Mouse (Mus musculus): ENCODE results near the gene Rnd1. TPM values are rescaled to one million over a fixed set of nuclear protein-coding genes. Genes with fewer than 3 reads are reported as not detected.

Rnd1 gene
- polyA plus RNA-seq, 1 experiment from 2014 or later = 11.3 TPM

GRCm38 (mm10) chr15:98626078-98626477 lies 51.2 kb downstream of the Rnd1 start:
- Histone ChIP-seq H3K4me2 (no peak overlapping the region), H3K4me3 (replicated peaks) (no peak overlapping the region), H3K9me3 (replicated peaks) (no peaks in the 10 kb centered on the region), H3K36me3 (no peaks in the 10 kb centered on the region), H3K4me1 (peaks cover 25% of the 10 kb centered on the region), H3K27ac (replicated peaks) (no peak overlapping the region), H3K27me3 (replicated peaks) (no peaks in the 10 kb centered on the region), H3K9ac (replicated peaks) (no peak overlapping the region)
- WGBS = 15% methylated on average over 8 of the region's 8 CpGs
- no peak for ATAC-seq (ENCODE audit: low FRiP score)

- H3K4me2 ChIP-seq = no peak overlapping the region
- no peaks in the 10 kb centered on the region for H3K36me3 ChIP-seq
- H3K4me1 ChIP-seq = peaks cover 7% of the 10 kb centered on the region
- no peak overlapping the region for H3K9ac ChIP-seq (replicated peaks)
- H3K27me3 ChIP-seq (replicated peaks) = 0 out of 2 replicates have a peak, but pooled peaks cover 4% of the 10 kb centered on the region
- no peak overlapping the region for H3K27ac ChIP-seq (replicated peaks)
- H3K9me3 ChIP-seq (replicated peaks) = no peaks in the 10 kb centered on the region
- 60% methylated on average over 5 of the region's 5 CpGs for WGBS
- no peak for ATAC-seq (ENCODE audit: low FRiP score)
- no peak overlapping the region for H3K4me3 ChIP-seq (replicated peaks)
These were observed 53.9 kb downstream of the Rnd1 start for GRCm38 (mm10) chr15:98623361-98623821.

DNA sequence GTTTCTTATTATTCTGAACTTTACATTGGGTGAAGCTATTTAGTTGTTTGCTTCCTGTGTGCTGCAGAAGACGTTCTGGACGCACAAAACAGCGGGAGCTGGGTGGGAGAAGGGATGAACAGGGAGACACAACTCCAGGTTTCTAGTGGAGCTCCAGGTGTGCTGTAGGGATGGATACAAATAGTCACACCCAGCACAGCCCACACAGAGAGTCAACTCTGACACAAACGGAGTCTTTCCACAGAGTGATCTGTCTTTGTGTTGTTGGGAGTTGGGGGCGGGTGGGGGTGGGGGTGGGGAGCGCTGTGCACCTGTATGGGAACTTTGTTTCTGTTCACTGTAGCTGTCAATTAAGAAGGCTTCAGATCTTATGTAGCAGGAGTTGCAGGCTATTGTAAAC lies 54.5 kb downstream of the Rnd1 start:
- Histone ChIP-seq H3K27ac (replicated peaks) (no peak overlapping the region), H3K9me3 (replicated peaks) (no peaks in the 10 kb centered on the region), H3K4me2 (no peak overlapping the region), H3K4me3 (replicated peaks) (no peak overlapping the region), H3K27me3 (replicated peaks) (0 out of 2 replicates have a peak, but pooled peaks cover 4% of the 10 kb centered on the region), H3K9ac (replicated peaks) (no peak overlapping the region), H3K36me3 (no peaks in the 10 kb centered on the region), H3K4me1 (peaks cover 3% of the 10 kb centered on the region; the same call in 1 of the 2 replicates)
- 27% methylated on average over 6 of the region's 6 CpGs for whole genome bisulfite sequencing
- no peak for ATAC-seq (ENCODE audit: low FRiP score)

DNA sequence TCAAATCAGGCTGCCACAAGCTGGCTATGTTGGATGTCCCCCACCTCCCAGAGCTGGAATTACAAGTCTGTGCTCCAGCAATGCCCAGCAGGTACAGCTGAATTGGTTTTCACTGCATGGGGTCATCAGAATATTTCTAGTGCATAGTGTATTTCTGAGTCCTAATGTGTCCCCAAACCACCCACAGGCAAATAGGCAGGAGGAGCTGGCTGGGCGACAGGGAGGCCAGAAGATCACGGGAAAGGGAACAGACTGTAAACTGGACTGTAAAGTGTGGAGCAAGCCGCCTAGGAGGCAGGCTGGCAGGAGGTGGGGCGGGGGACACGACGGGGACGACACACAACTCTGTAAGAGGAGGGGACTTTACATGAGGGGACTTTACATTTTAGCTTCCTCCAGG lies 55.1 kb downstream of the Rnd1 start:
- Histone ChIP-seq H3K36me3 (no peaks in the 10 kb centered on the region), H3K4me3 (replicated peaks) (no peak overlapping the region), H3K9ac (replicated peaks) (no peak overlapping the region), H3K4me1 (peaks cover 6% of the 10 kb centered on the region), H3K9me3 (replicated peaks) (no peaks in the 10 kb centered on the region), H3K4me2 (no peak overlapping the region), H3K27ac (replicated peaks) (no peak overlapping the region), H3K27me3 (replicated peaks) (0 out of 2 replicates have a peak, but pooled peaks cover 4% of the 10 kb centered on the region)
- ATAC-seq (ENCODE audit: low FRiP score) = no peak
- WGBS = 7% methylated on average over 7 of the region's 7 CpGs

- H3K9me3 ChIP-seq (replicated peaks) = no peaks in the 10 kb centered on the region
- no peak overlapping the region for H3K4me3 ChIP-seq (replicated peaks)
- no peak overlapping the region for H3K27ac ChIP-seq (replicated peaks)
- 0 out of 2 replicates have a peak, but pooled peaks cover 7% of the 10 kb centered on the region for H3K27me3 ChIP-seq (replicated peaks)
- H3K36me3 ChIP-seq = no peaks in the 10 kb centered on the region
- 0 out of 2 replicates have a peak overlapping the region, but pooled peaks have one; percentile 30 for H3K4me2 ChIP-seq
- 2% methylated on average over 12 of the region's 12 CpGs for WGBS
- ATAC-seq (ENCODE audit: low FRiP score) = no peak
- H3K4me1 ChIP-seq = peaks cover 18% of the 10 kb centered on the region
- no peak overlapping the region for H3K9ac ChIP-seq (replicated peaks)
These were observed 60.1 kb downstream of the Rnd1 start for GRCm38 (mm10) chr15:98617176-98617537.

GRCm38 (mm10) chr15:98616362-98617175 lies 60.7 kb downstream of the Rnd1 start:
- no peak overlapping the region for H3K27ac ChIP-seq (replicated peaks)
- H3K9ac ChIP-seq (replicated peaks) = no peak overlapping the region
- no peaks in the 10 kb centered on the region for H3K36me3 ChIP-seq
- 0 out of 2 replicates have a peak overlapping the region, but pooled peaks have one; percentile 30 for H3K4me2 ChIP-seq
- H3K4me3 ChIP-seq (replicated peaks) = no peak overlapping the region
- no peaks in the 10 kb centered on the region for H3K9me3 ChIP-seq (replicated peaks)
- ATAC-seq (ENCODE audit: low FRiP score) = no peak
- 31% methylated on average over 20 of the region's 20 CpGs for WGBS
- peaks cover 18% of the 10 kb centered on the region for H3K4me1 ChIP-seq
- 0 out of 2 replicates have a peak, but pooled peaks cover 7% of the 10 kb centered on the region for H3K27me3 ChIP-seq (replicated peaks)

GRCm38 (mm10) chr15:98615751-98616150 lies 61.5 kb downstream of the Rnd1 start:
- Histone ChIP-seq H3K27me3 (replicated peaks) (0 out of 2 replicates have a peak, but pooled peaks cover 7% of the 10 kb centered on the region), H3K9ac (replicated peaks) (no peak overlapping the region), H3K4me3 (replicated peaks) (no peak overlapping the region), H3K4me1 (peaks cover 18% of the 10 kb centered on the region), H3K9me3 (replicated peaks) (no peaks in the 10 kb centered on the region), H3K36me3 (no peaks in the 10 kb centered on the region), H3K27ac (replicated peaks) (no peak overlapping the region), H3K4me2 (no peak overlapping the region)
- no peak for ATAC-seq (ENCODE audit: low FRiP score)
- 67% methylated on average over 6 of the region's 6 CpGs for WGBS

DNA sequence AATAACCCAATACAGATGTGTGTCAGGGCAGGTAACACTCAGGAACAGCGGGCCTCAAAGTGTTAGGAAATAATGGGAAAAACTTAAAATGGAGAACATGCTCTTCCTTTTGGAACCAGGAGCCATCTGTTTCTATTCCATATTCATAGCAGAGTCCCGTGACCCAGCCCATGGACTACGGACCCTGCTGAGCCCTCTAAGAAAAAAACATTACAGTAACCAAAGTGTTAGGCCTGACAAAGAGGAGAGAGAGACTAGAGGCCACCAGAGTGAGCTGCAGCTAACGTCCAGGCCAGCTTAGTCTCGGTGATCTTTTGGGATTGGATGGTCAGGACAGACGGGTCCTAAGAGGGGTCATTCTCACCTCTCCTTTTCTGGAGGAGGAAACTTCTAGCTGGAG lies 62.3 kb downstream of the Rnd1 start:
- H3K4me2 ChIP-seq = no peak overlapping the region
- H3K4me3 ChIP-seq (replicated peaks) = no peak overlapping the region
- H3K4me1 ChIP-seq = peaks cover 24% of the 10 kb centered on the region
- WGBS = 47% methylated on average over 6 of the region's 6 CpGs
- 0 out of 2 replicates have a peak, but pooled peaks cover 7% of the 10 kb centered on the region for H3K27me3 ChIP-seq (replicated peaks)
- H3K27ac ChIP-seq (replicated peaks) = no peak overlapping the region
- no peaks in the 10 kb centered on the region for H3K9me3 ChIP-seq (replicated peaks)
- ATAC-seq (ENCODE audit: low FRiP score) = no peak
- no peaks in the 10 kb centered on the region for H3K36me3 ChIP-seq
- H3K9ac ChIP-seq (replicated peaks) = no peak overlapping the region

DNA sequence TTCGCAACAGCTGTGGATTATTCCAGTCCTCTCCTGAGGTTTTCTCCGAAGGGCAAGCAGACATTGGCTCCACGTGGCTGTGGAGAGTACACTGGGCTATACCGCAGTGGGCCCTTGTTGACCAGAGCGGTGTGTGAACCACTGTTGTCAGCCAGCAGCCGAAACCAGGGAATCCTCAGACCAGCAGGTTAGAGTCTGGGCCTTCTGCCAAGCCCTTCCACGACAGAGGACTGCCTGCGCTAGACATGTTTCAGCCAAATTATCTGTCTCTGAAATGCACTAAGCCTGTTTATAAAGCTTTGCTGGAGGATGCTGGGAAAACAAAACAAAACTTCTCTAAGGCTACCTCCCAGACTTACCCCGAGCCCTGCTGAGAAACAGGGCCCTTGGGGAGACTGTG lies 62.7 kb downstream of the Rnd1 start:
- 33% methylated on average over 9 of the region's 9 CpGs for WGBS
- Histone ChIP-seq H3K27ac (replicated peaks) (0 out of 2 replicates have a peak overlapping the region, but pooled peaks have one; percentile 58), H3K4me3 (replicated peaks) (no peak overlapping the region), H3K9ac (replicated peaks) (no peak overlapping the region), H3K9me3 (replicated peaks) (no peaks in the 10 kb centered on the region), H3K4me1 (peaks cover 27% of the 10 kb centered on the region), H3K27me3 (replicated peaks) (0 out of 2 replicates have a peak, but pooled peaks cover 7% of the 10 kb centered on the region), H3K4me2 (no peak overlapping the region), H3K36me3 (no peaks in the 10 kb centered on the region)
- no peak for ATAC-seq (ENCODE audit: low FRiP score)

Other genes starting within 250 kb of the Rnd1 start
- not detected in 2 replicates for gene Olfr282, start 246.2 kb downstream of the Rnd1 start, polyA plus RNA-seq (2015; fragmentation: Nextera tagmentation; extraction: Ambion mirVana)
- not detected in 2 replicates for gene Olfr281, start 224.9 kb downstream of the Rnd1 start, polyA plus RNA-seq (2015; fragmentation: Nextera tagmentation; extraction: Ambion mirVana)
- gene OR5BS1P, start 207.6 kb downstream of the Rnd1 start, polyA plus RNA-seq (2015; fragmentation: Nextera tagmentation; extraction: Ambion mirVana) = not detected in 2 replicates
- gene Lalba, start 194.7 kb downstream of the Rnd1 start, polyA plus RNA-seq (2015; fragmentation: Nextera tagmentation; extraction: Ambion mirVana) = not detected in 2 replicates
- not detected in 2 replicates for gene Olfr279, start 185.1 kb downstream of the Rnd1 start, polyA plus RNA-seq (2015; fragmentation: Nextera tagmentation; extraction: Ambion mirVana)
- gene Kansl2, start 143.2 kb downstream of the Rnd1 start, polyA plus RNA-seq (2015; fragmentation: Nextera tagmentation; extraction: Ambion mirVana) = 102 and 104 TPM in 2 replicates
- 58.6 and 62.8 TPM in 2 replicates for gene Ccnt1, start 106.5 kb downstream of the Rnd1 start, polyA plus RNA-seq (2015; fragmentation: Nextera tagmentation; extraction: Ambion mirVana)
- not detected in 2 replicates for gene 4930415O20Rik, start 106.5 kb downstream of the Rnd1 start, polyA plus RNA-seq (2015; fragmentation: Nextera tagmentation; extraction: Ambion mirVana)
- gene Adcy6, start 67.4 kb downstream of the Rnd1 start, polyA plus RNA-seq (2015; fragmentation: Nextera tagmentation; extraction: Ambion mirVana) = 10.4 and 10.8 TPM in 2 replicates
- 108 and 128 TPM in 2 replicates for gene Cacnb3, start 46.6 kb downstream of the Rnd1 start, polyA plus RNA-seq (2015; fragmentation: Nextera tagmentation; extraction: Ambion mirVana)
- 20.6 and 21.0 TPM in 2 replicates for gene Ddx23, start 14.6 kb downstream of the Rnd1 start, polyA plus RNA-seq (2015; fragmentation: Nextera tagmentation; extraction: Ambion mirVana)
- 6.4 and 7.5 TPM in 2 replicates for gene Ccdc65, start 30.7 kb upstream of the Rnd1 start, polyA plus RNA-seq (2015; fragmentation: Nextera tagmentation; extraction: Ambion mirVana)
- gene Fkbp11, start 50.7 kb upstream of the Rnd1 start, polyA plus RNA-seq (2015; fragmentation: Nextera tagmentation; extraction: Ambion mirVana) = 11.9 and 12.3 TPM in 2 replicates
- gene Arf3, start 85.8 kb upstream of the Rnd1 start, polyA plus RNA-seq (2015; fragmentation: Nextera tagmentation; extraction: Ambion mirVana) = 97.8 TPM in 2 replicates
- gene Wnt10b, start 100.7 kb upstream of the Rnd1 start, polyA plus RNA-seq (2015; fragmentation: Nextera tagmentation; extraction: Ambion mirVana) = 0.08 and 0.72 TPM in 2 replicates
- gene Wnt1, start 112.4 kb upstream of the Rnd1 start, polyA plus RNA-seq (2015; fragmentation: Nextera tagmentation; extraction: Ambion mirVana) = 1.0 and 2.0 TPM in 2 replicates
- 0.18 and 0.36 TPM in 2 replicates for gene Ddn, start 132.0 kb upstream of the Rnd1 start, polyA plus RNA-seq (2015; fragmentation: Nextera tagmentation; extraction: Ambion mirVana)
- 66.4 and 72.9 TPM in 2 replicates for gene Prkag1, start 154.1 kb upstream of the Rnd1 start, polyA plus RNA-seq (2015; fragmentation: Nextera tagmentation; extraction: Ambion mirVana)
- 9.9 and 10.1 TPM in 2 replicates for gene Kmt2d, start 193.7 kb upstream of the Rnd1 start, polyA plus RNA-seq (2015; fragmentation: Nextera tagmentation; extraction: Ambion mirVana)
- gene Rhebl1, start 217.1 kb upstream of the Rnd1 start, polyA plus RNA-seq (2015; fragmentation: Nextera tagmentation; extraction: Ambion mirVana) = 27.0 and 33.2 TPM in 2 replicates
- 2.5 and 3.2 TPM in 2 replicates for gene Dhh, start 221.1 kb upstream of the Rnd1 start, polyA plus RNA-seq (2015; fragmentation: Nextera tagmentation; extraction: Ambion mirVana)
- gene Lmbr1l, start 240.8 kb upstream of the Rnd1 start, polyA plus RNA-seq (2015; fragmentation: Nextera tagmentation; extraction: Ambion mirVana) = 27.9 and 28.6 TPM in 2 replicates

Measured in neural tube, embryonic 15.5 days (tissue).